Mouse (Mus musculus) left cerebral cortex, adult 8-10 months (tissue): Measurements from ENCODE around the gene Usp7. TPM values are rescaled to one million over a fixed set of nuclear protein-coding genes. Genes with fewer than 3 reads are reported as not detected.
A peak's percentile ranks its signal among the peaks of the same experiment; 100 is the strongest.

Experiments used
- DNase-seq, 2 experiments: peaks; one replicate each; pipeline ENCODE4 v3.0.0; 2022; ENCODE audit warnings: low spot score in 2 of 2
- total RNA-seq, 4 experiments: library from RNA; stranded (reverse); gene quantifications; 2 replicates each; pipeline ENCODE4 v1.2.4; 2022

The Usp7 gene
- total RNA-seq, 4 experiments from 2014 or later, result 149 to 164 (median 158) TPM

- no peak for DNase-seq
These were observed 117.9 kb downstream of the Usp7 start for GRCm38 (mm10) chr16:8674165-8674564.

- no peak for DNase-seq
These were observed 118.8 kb downstream of the Usp7 start for GRCm38 (mm10) chr16:8673343-8673742.

DNA sequence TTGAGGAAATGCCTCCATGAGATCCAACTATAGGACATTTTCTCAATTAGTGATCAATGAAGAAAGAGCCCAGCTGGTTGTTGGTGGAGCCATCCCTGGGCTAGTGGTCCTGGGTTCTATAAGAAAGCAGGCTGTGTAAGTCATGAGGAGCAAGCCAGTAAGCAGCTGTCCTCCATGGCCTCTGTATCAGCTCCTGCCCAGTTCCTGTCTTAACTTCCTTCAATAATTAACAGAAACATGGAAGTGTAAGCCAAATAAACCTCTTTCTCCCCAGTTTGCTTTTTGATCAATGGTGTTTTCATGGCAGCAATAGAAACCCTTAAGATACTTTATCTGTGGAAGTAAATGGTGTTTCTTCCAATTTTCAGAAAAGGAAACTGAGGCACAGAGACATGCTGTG, 119.3 kb downstream of the Usp7 start:
- DNase-seq, result no peak

- no peak for DNase-seq
These were observed 119.8 kb downstream of the Usp7 start for GRCm38 (mm10) chr16:8672350-8672687.

DNA sequence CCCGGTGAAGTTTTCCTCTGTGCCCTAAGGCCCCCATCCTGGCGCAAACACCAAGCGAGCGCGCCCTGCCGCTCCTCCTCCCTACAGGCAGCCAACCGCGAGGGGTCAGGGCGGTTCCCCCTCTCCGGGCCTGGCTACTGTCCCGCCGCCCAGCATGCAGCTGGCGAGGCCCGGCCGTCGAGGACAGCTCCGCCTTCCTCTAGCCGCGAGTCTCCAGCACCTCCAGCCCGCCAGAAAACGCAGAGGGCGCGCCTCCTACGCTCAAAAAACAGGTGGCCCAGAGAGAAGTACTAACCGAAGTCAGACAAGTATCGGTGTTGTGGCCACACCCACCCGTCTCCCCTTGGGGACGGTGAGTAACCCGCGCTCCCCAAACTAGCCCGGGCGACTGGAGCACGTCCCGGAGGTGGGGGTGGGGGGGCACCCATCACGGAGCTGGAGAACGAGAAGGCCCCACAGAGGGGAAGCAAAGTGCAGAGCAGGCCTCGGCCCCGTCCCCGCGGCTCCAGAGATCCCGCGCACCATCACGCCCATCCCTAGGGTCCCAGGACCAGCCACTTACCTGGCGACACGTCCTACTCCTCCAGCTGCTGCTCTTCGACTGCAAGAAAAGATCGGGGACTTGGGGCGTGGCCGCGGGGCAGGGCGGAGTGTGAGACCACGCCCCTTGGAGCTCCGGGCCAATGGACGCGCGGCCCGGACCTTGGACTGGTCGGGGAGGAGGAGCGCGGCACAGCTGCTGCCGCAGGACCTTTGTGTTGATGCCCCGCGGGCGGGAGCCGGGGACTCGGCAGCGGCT, 120.4 kb downstream of the Usp7 start, which contains the start of gene Carhsp1:
TSS of gene Carhsp1 (minus strand) at position 605 of the 799 bp plus-strand sequence.
- peak; percentile 64 to 75 for DNase-seq

GRCm38 (mm10) chr16:8670041-8671035, 121.8 kb downstream of the Usp7 start:
- DNase-seq, result no peak

GRCm38 (mm10) chr16:8669432-8669831, 122.7 kb downstream of the Usp7 start:
- DNase-seq, result no peak

DNA sequence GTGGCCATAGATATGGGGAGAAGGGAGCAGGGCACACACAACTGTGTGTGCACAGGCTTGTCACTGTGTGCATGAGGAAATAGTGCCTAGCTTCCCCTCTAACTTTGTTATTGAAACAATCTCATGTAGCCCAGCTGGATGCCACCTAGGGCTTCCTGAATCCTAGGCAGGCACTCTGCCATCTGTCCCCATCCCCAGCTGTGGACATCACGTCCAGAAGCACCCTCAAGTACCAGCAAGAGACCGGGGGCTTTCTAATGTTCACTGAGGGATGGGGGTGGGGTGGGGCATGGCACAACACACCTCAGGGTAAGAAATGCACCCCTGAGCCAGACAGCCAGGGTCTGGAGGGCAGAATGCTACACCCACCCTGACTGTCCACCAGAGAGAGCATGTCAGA, 123.7 kb downstream of the Usp7 start:
- DNase-seq, result no peak

- DNase-seq, result no peak
These were observed 124.3 kb downstream of the Usp7 start for GRCm38 (mm10) chr16:8667814-8668213.

GRCm38 (mm10) chr16:8667261-8667660, 124.8 kb downstream of the Usp7 start:
- DNase-seq, result no peak

- DNase-seq, result no peak
These were observed 125.7 kb downstream of the Usp7 start for GRCm38 (mm10) chr16:8666452-8666851.

GRCm38 (mm10) chr16:8665367-8665766, 126.7 kb downstream of the Usp7 start:
- DNase-seq, result no peak

DNA sequence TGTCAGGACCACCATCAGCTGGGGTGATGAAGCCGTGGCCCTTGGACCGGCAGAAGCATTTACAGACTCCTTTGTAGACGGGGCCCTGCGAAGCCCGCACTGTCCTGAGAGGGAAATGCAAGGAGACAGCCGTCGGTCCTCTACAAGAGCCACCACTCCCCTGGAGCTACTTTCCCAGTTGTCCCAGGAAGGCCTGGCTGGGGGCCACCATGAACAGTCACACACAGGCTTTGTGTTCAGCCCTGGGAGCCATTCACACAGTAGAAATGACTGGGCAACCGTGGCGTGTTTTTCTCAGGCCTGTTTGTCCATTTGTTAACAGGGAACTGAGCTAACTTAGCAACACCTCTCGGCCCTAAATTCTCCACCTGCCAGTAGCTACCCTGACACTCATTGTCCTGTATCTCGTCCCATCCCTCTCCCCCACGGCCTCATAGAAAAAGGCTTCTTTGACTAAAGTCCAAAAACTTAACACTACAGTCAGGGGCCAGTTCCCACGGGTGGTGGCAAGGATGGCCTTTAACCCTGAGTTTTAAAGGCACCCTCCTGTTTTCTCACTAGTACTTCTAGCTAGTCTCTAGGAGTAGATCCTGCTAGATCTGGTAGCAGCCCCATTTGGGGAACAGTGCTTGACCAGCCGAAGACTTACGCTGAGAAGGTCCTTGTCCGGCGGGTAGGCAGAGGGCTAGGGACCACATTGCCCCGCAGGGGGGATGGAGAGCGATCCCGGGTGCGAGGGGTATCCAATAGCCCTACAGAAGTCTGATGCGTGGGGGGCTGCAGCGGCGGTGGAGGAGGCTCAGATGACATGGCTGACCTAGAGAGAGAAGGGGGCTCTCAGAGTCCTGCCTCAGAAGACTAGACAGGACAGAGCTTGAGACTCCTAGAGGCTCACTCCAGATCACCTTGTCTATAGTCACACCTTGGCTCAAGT, 128.2 kb downstream of the Usp7 start:
- no peak for DNase-seq

DNA sequence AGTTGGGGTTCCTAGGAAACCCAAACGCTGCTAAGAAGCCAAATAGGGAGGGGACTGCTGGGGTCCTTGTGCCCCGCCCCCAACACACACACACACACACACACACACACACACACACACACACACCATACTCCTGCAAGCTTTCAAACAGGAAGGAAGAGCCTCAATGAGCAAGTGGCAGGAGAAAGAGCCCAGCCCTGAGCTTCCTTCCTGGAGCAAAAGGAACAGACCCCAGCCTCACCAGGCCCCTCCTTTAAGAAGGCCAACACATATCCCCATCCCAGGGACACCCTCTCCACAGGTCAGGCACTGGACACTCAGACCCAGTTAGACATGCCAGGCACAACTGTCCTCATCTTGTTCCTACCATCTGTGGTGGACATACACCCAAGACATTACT, 129.1 kb downstream of the Usp7 start:
- DNase-seq, result no peak

- DNase-seq, result no peak
These were observed 133.3 kb downstream of the Usp7 start for GRCm38 (mm10) chr16:8658764-8659163.

DNA sequence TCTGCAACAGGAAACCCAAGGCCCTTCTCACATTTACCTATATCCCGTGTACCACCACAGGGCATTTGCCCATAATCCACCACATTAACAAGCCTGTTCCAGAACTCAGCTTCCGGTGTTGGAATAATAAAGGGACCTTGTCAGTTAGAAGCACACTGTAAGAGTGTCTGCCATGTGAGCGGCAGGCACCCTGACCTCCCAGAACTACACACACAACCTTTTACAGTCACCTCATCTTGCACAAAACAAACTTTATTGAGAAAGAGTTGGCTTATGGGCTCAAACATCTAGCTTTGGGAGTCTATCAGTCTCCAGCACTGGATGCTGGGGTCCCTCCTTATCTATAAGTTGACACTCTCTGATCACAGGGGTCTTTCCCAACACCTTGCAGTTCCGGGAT, 133.8 kb downstream of the Usp7 start:
- DNase-seq, result no peak

DNA sequence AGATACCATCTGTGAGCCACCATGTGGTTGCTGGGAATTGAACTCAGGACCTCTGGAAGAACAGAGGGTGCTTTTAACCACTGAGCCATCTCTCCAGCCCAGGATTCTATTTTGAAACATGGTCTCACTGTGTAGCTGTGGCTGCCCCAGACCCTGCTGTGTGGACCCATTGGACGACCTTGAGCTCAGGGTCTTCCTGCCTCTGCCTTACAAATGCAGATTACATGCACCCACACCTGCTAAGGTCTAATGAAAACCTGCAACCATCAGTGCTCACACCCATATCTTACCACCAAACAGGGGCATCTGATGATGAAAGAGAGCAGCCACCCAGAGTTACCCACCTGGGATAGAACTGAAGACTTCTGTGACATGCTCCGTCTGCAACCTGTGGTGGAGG, 135.9 kb downstream of the Usp7 start:
- no peak for DNase-seq

GRCm38 (mm10) chr16:8655599-8655998, 136.5 kb downstream of the Usp7 start:
- DNase-seq, result no peak

GRCm38 (mm10) chr16:8655108-8655507, 137.0 kb downstream of the Usp7 start:
- no peak for DNase-seq

- DNase-seq, result no peak
These were observed 142.1 kb downstream of the Usp7 start for GRCm38 (mm10) chr16:8650007-8650406.

- DNase-seq, result no peak
These were observed 146.6 kb downstream of the Usp7 start for GRCm38 (mm10) chr16:8645546-8645945.
